Mouse (Mus musculus): ENCODE data around the gene Prpf8. TPM values are rescaled to one million over a fixed set of nuclear protein-coding genes. Genes with fewer than 3 reads are reported as not detected.
"Not testable (repeated sequence)": the region's sequence is repeated elsewhere in the genome, so short reads cannot be mapped to it uniquely, and the experiment has no call there.

The Prpf8 gene
- polyA plus RNA-seq, 1 experiment from 2014 or later = 66.2 TPM

DNA sequence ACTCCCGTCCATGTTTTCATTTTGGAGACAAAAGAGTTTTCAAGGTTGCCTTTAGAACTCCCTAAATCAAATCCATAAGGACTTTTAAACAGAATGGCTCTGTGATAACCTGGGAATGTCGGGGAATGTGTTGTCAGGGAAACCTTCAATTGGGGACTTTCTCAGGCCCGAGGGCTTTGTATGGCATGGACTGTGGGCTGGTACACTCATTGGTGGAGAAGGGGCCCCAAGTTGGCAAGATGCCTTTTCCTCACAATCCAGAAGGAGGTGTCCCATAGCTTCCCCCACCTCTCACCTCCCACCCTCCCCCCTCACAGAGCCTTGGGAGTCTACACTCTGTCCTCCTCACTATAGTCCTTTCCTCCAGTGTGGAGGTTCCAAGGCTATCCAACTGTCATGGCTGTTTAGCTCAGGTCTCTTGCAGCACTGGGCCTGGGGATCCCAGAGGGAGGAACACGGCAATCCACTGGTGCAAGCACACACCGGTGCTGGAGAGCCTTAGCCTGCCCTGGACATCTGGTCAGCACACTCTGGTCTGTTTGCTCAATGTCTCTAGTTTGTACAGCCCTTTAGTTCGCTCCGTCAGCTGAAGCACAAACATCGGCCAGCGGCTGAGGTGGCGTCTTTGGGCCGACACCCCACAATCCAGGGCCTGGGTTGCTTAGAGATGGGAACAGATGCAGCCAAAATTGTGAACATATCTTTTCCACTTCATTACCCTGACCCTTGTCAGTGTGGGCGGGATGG lies 63.8 kb downstream of the Prpf8 start:
- Histone ChIP-seq H3K9ac (replicated peaks; ENCODE audit: low read length) (no peak overlapping the region), H3K27ac (ENCODE audit: low read length) (no peak overlapping the region), H3K4me2 (replicated peaks; ENCODE audit: low read depth, low read length) (no peak overlapping the region), H3K36me3 (ENCODE audit: insufficient read depth, low read length) (no peaks in the 10 kb centered on the region), H3K9me3 (ENCODE audit: low read length) (no peaks in the 10 kb centered on the region), H3K27me3 (ENCODE audit: insufficient read depth, low read length) (no peaks in the 10 kb centered on the region), H3K4me1 (ENCODE audit: insufficient read depth, low read length) (peaks cover 22% of the 10 kb centered on the region), H3K4me3 (ENCODE audit: low read length) (no peak overlapping the region)
- WGBS = 61% methylated on average over 12 of the region's 12 CpGs
- ATAC-seq (ENCODE audit: low FRiP score, low TSS enrichment) = no peak

DNA sequence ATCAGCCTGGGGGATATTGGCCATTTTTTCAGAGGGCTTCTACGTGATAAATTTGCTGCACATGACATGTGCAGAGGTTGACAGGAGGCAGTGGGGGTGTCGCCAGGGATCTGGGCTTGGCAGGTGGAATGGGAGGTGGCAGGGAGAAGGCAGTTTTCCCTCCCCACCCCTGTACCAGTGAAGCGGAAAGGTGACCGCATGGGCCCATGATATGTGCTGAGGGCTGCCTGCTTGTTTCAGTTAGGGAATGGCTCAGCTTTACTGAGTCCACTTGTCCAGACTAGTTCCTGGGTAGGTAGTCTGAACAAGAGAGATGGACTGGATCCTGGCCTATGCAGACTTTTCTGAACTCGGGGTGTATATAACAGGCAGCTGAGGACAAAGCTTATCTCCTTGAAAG lies 64.7 kb downstream of the Prpf8 start:
- Histone ChIP-seq H3K27me3 (ENCODE audit: insufficient read depth, low read length) (no peaks in the 10 kb centered on the region), H3K9ac (replicated peaks; ENCODE audit: low read length) (peak overlapping the region; percentile 24; the same call in 1 of the 2 replicates), H3K27ac (ENCODE audit: low read length) (peak overlapping the region; percentile 64; the same call in 1 of the 2 replicates), H3K36me3 (ENCODE audit: insufficient read depth, low read length) (no peaks in the 10 kb centered on the region), H3K4me2 (replicated peaks; ENCODE audit: low read depth, low read length) (no peak overlapping the region), H3K4me1 (ENCODE audit: insufficient read depth, low read length) (peaks cover 22% of the 10 kb centered on the region), H3K9me3 (ENCODE audit: low read length) (no peaks in the 10 kb centered on the region), H3K4me3 (ENCODE audit: low read length) (no peak overlapping the region)
- WGBS = 65% methylated on average over 5 of the region's 5 CpGs
- ATAC-seq (ENCODE audit: low FRiP score, low TSS enrichment) = 0 out of 2 replicates have a peak, but pooled peaks have one; percentile 53

DNA sequence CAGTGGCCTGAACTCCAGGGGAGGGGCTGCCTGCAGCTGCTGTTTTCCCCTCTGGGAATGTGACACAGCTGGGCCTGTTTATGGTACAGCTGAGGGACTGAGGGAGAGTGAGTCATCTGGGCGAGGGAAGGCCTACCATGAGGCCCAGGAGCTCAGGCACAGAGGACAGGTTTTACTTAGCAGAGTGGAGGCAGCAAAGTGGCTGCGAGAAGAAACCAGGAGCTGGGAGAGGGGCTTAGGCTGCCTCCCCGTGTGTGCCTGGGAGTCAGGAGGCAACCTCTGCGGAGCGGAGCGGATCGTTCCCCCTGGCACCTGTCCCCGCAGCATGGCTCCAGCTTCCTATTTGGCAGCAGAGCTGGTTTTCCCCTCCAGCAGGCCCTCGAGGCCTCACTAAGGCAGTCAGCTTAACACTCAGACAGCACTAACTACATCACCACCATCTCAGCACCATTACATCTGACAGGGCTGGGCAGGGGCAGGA lies 65.4 kb downstream of the Prpf8 start:
- no peak overlapping the region for H3K4me3 ChIP-seq (ENCODE audit: low read length)
- peak; percentile 65; the same call in 1 of the 2 replicates for ATAC-seq (ENCODE audit: low FRiP score, low TSS enrichment)
- peak overlapping the region; percentile 24 for H3K9ac ChIP-seq (replicated peaks; ENCODE audit: low read length)
- WGBS = 63% methylated on average over 9 of the region's 9 CpGs
- no peak overlapping the region for H3K4me2 ChIP-seq (replicated peaks; ENCODE audit: low read depth, low read length)
- no peaks in the 10 kb centered on the region for H3K9me3 ChIP-seq (ENCODE audit: low read length)
- H3K4me1 ChIP-seq (ENCODE audit: insufficient read depth, low read length) = peaks cover 22% of the 10 kb centered on the region
- H3K27me3 ChIP-seq (ENCODE audit: insufficient read depth, low read length) = no peaks in the 10 kb centered on the region
- peak overlapping the region; percentile 64; the same call in 1 of the 2 replicates for H3K27ac ChIP-seq (ENCODE audit: low read length)
- no peaks in the 10 kb centered on the region for H3K36me3 ChIP-seq (ENCODE audit: insufficient read depth, low read length)

DNA sequence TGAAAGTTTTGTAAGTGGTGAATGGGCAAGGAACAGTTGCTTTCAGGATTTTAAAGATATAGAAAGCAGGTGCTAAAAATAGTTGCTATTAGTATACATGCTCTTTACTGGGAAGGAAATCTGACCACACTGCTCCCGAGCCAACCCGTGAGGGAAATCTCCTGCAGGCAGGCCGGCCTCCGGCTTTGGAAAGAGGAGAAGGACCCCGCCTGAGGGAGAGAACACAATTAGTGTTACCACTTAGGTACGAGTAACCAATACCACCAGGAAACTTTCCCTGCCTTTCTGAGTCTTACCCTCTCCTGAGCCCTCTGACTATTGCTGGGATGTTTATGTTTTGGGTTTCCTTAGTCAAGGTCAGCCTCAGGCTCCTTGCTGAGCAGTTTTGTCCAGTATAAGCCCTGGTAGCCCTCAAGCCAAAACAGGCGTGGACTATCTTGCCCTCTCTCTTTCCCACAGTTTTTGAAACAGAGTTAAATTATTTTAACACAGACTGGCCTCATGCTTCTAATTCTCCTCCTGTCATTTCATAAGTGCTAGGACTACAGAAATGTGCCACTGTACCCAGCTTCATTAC lies 66.4 kb downstream of the Prpf8 start:
- Histone ChIP-seq H3K9me3 (ENCODE audit: low read length) (0 out of 2 replicates have a peak, but pooled peaks cover under 1% of the 10 kb centered on the region), H3K4me3 (ENCODE audit: low read length) (no peak overlapping the region), H3K4me2 (replicated peaks; ENCODE audit: low read depth, low read length) (no peak overlapping the region), H3K27me3 (ENCODE audit: insufficient read depth, low read length) (no peaks in the 10 kb centered on the region), H3K9ac (replicated peaks; ENCODE audit: low read length) (no peak overlapping the region), H3K4me1 (ENCODE audit: insufficient read depth, low read length) (peaks cover 22% of the 10 kb centered on the region), H3K27ac (ENCODE audit: low read length) (0 out of 2 replicates have a peak overlapping the region, but pooled peaks have one; percentile 13), H3K36me3 (ENCODE audit: insufficient read depth, low read length) (peaks cover under 1% of the 10 kb centered on the region; the same call in 1 of the 2 replicates)
- ATAC-seq (ENCODE audit: low FRiP score, low TSS enrichment) = no peak
- WGBS = 36% methylated on average over 7 of the region's 7 CpGs

DNA sequence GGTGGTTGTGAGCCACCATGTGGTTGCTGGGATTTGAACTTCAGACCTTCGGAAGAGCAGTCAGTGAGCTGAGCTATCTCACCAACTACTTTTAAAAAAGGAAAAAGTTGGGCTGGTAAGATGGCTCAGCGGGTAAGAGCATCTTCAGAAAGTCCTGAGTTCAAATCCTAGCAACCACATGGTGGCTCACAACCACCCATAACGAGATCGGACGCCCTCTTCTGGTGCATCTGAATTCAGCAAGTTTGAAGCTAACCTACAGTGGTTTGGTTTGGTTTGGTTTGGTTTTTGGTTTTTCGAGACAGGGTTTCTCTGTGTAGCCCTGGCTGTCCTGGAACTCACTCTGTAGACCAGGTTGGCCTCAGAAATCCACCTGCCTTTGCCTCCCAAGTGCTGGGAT lies 69.4 kb downstream of the Prpf8 start:
- not testable (repeated sequence) for ATAC-seq (ENCODE audit: low FRiP score, low TSS enrichment); H3K27me3 ChIP-seq (ENCODE audit: insufficient read depth, low read length); H3K4me2 ChIP-seq (replicated peaks; ENCODE audit: low read depth, low read length); H3K9me3 ChIP-seq (ENCODE audit: low read length); H3K36me3 ChIP-seq (ENCODE audit: insufficient read depth, low read length); H3K27ac ChIP-seq (ENCODE audit: low read length); H3K9ac ChIP-seq (replicated peaks; ENCODE audit: low read length); H3K4me3 ChIP-seq (ENCODE audit: low read length)
- H3K4me1 ChIP-seq (ENCODE audit: insufficient read depth, low read length) = peaks cover 14% of the 10 kb centered on the region
- WGBS = 96% methylated on average over 6 of the region's 6 CpGs

DNA sequence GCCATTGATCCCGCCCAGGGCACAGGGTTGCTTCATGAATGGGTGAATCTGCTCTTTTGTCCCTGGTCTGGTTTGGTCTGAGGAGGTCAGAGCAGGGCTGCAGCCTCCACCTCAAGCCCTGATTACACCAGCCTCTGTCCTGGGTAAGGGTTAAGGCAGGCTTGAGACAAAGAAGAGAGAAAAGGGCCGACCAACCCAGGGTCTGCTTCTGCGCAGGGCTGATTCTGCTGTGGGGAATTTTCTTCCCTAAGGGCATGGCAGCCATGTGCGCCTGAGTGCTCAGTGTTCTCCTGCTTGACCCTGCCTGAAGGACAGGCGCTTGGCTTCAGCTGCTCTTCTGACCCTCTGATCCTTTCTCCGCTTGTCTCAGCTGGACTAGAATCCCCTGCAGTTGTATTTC lies 70.5 kb downstream of the Prpf8 start:
- Histone ChIP-seq H3K27me3 (ENCODE audit: insufficient read depth, low read length) (no peaks in the 10 kb centered on the region), H3K36me3 (ENCODE audit: insufficient read depth, low read length) (peaks cover 3% of the 10 kb centered on the region; the same call in 1 of the 2 replicates), H3K27ac (ENCODE audit: low read length) (no peak overlapping the region), H3K4me1 (ENCODE audit: insufficient read depth, low read length) (peaks cover 3% of the 10 kb centered on the region; the same call in 1 of the 2 replicates), H3K4me2 (replicated peaks; ENCODE audit: low read depth, low read length) (no peak overlapping the region), H3K4me3 (ENCODE audit: low read length) (no peak overlapping the region), H3K9ac (replicated peaks; ENCODE audit: low read length) (no peak overlapping the region), H3K9me3 (ENCODE audit: low read length) (0 out of 2 replicates have a peak, but pooled peaks cover 4% of the 10 kb centered on the region)
- WGBS = 80% methylated on average over 6 of the region's 6 CpGs
- ATAC-seq (ENCODE audit: low FRiP score, low TSS enrichment) = no peak

DNA sequence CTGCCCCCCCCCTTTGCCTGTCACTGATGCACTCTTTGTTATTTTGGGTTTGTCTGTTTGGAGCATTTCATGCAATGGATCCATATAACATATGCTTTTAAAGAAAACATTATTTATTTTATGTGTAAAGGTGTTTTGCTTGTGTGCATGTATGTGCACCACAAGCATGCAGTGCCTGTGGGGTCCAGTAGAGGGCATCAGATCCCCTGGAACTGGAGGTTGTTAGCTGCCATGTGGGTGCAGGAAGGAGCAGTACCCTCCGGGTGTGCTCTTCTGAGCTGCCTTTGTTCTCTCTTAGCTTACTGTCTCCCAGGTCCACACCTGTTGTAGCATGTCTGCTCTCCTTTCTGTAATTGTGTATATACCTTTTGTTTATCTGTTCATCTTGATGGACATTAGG lies 71.5 kb downstream of the Prpf8 start:
- no peak overlapping the region for H3K9ac ChIP-seq (replicated peaks; ENCODE audit: low read length)
- H3K4me3 ChIP-seq (ENCODE audit: low read length) = no peak overlapping the region
- WGBS = 85% methylated on average over 1 of the region's 1 CpGs
- no peak for ATAC-seq (ENCODE audit: low FRiP score, low TSS enrichment)
- no peak overlapping the region for H3K4me2 ChIP-seq (replicated peaks; ENCODE audit: low read depth, low read length)
- no peak overlapping the region for H3K27ac ChIP-seq (ENCODE audit: low read length)
- no peaks in the 10 kb centered on the region for H3K27me3 ChIP-seq (ENCODE audit: insufficient read depth, low read length)
- H3K9me3 ChIP-seq (ENCODE audit: low read length) = 0 out of 2 replicates have a peak, but pooled peaks cover 4% of the 10 kb centered on the region
- no peaks in the 10 kb centered on the region for H3K4me1 ChIP-seq (ENCODE audit: insufficient read depth, low read length)
- H3K36me3 ChIP-seq (ENCODE audit: insufficient read depth, low read length) = peaks cover 3% of the 10 kb centered on the region; the same call in 1 of the 2 replicates

MicroRNAs within 50 kb of the gene (microRNA counts, 519-probe panel; counts per million panel counts)
- 4,412 counts per million, percentile 93 among the panel's probes with 10 or more counts for microRNA mmu-miR-22

Small RNAs within 50 kb of the gene (microRNA-seq; reads per million reads assigned to microRNA genes)
- 4,630 reads per million, percentile 92 among the genes with 10 or more reads in this experiment for gene Mir22
- gene Mir3971 = not detected

Other genes starting within 250 kb of the Prpf8 start
- 119 and 129 TPM in 2 replicates for gene Rpa1, start 138.5 kb upstream of the Prpf8 start, polyA plus RNA-seq (2015; fragmentation: Nextera tagmentation; extraction: Ambion mirVana)
- gene Smyd4, start 138.4 kb upstream of the Prpf8 start, polyA plus RNA-seq (2015; fragmentation: Nextera tagmentation; extraction: Ambion mirVana) = 14.9 and 15.3 TPM in 2 replicates
- 121 and 127 TPM in 2 replicates for gene Serpinf1, start 64.1 kb upstream of the Prpf8 start, polyA plus RNA-seq (2015; fragmentation: Nextera tagmentation; extraction: Ambion mirVana)
- 57.8 and 60.2 TPM in 2 replicates for gene Serpinf2, start 47.2 kb upstream of the Prpf8 start, polyA plus RNA-seq (2015; fragmentation: Nextera tagmentation; extraction: Ambion mirVana)
- 7.2 and 7.3 TPM in 2 replicates for gene Wdr81, start 32.1 kb upstream of the Prpf8 start, polyA plus RNA-seq (2015; fragmentation: Nextera tagmentation; extraction: Ambion mirVana)
- 26.8 and 27.1 TPM in 2 replicates for gene Tlcd2, start 25.1 kb upstream of the Prpf8 start, polyA plus RNA-seq (2015; fragmentation: Nextera tagmentation; extraction: Ambion mirVana)
- gene Rilp, start 23.3 kb downstream of the Prpf8 start, polyA plus RNA-seq (2015; fragmentation: Nextera tagmentation; extraction: Ambion mirVana) = 1.7 and 2.0 TPM in 2 replicates
- 19.2 and 19.5 TPM in 2 replicates for gene Scarf1, start 26.7 kb downstream of the Prpf8 start, polyA plus RNA-seq (2015; fragmentation: Nextera tagmentation; extraction: Ambion mirVana)
- gene Slc43a2, start 44.9 kb downstream of the Prpf8 start, polyA plus RNA-seq (2015; fragmentation: Nextera tagmentation; extraction: Ambion mirVana) = 9.4 and 9.7 TPM in 2 replicates
- 70.4 and 72.1 TPM in 2 replicates for gene Pitpna, start 101.3 kb downstream of the Prpf8 start, polyA plus RNA-seq (2015; fragmentation: Nextera tagmentation; extraction: Ambion mirVana)
- gene Inpp5k, start 144.2 kb downstream of the Prpf8 start, polyA plus RNA-seq (2015; fragmentation: Nextera tagmentation; extraction: Ambion mirVana) = 33.2 and 34.2 TPM in 2 replicates
- 83.0 and 85.9 TPM in 2 replicates for gene Myo1c, start 163.7 kb downstream of the Prpf8 start, polyA plus RNA-seq (2015; fragmentation: Nextera tagmentation; extraction: Ambion mirVana)
- 133 and 136 TPM in 2 replicates for gene Crk, start 192.4 kb downstream of the Prpf8 start, polyA plus RNA-seq (2015; fragmentation: Nextera tagmentation; extraction: Ambion mirVana)
- 853 and 940 TPM in 2 replicates for gene Ywhae, start 246.1 kb downstream of the Prpf8 start, polyA plus RNA-seq (2015; fragmentation: Nextera tagmentation; extraction: Ambion mirVana)